Mouse (Mus musculus) ovary, adult 18-20 months (tissue): ENCODE results near the gene Fstl5.
"Not testable (repeated sequence)": the region's sequence is repeated elsewhere in the genome, so short reads cannot be mapped to it uniquely, and the experiment has no call there.

ENCODE experiments used
- DNase-seq: peaks from one replicate; pipeline ENCODE4 v3.0.0; 2022; ENCODE audit warnings: low spot score, mixed read lengths

Gene Fstl5

GRCm38 (mm10) chr3:76074060-76074707 is at the start of gene Fstl5:
TSS of gene Fstl5 (plus strand) at chr3:76074270.
- peak; percentile 24 for DNase-seq

GRCm38 (mm10) chr3:76025523-76025922 is 48.5 kb upstream of the Fstl5 start:
- no peak for DNase-seq

GRCm38 (mm10) chr3:76051124-76051523 is 22.9 kb upstream of the Fstl5 start:
- no peak for DNase-seq

GRCm38 (mm10) chr3:76061996-76062395 is 12.1 kb upstream of the Fstl5 start:
- no peak for DNase-seq

GRCm38 (mm10) chr3:76067920-76068319 is 6.2 kb upstream of the Fstl5 start:
- no peak for DNase-seq

GRCm38 (mm10) chr3:76072826-76073225 is 1.2 kb upstream of the Fstl5 start:
- no peak for DNase-seq

- DNase-seq, result no peak
These were observed 66.4 kb downstream of the Fstl5 start for GRCm38 (mm10) chr3:76140445-76140844.

- no peak for DNase-seq
These were observed 73.8 kb downstream of the Fstl5 start for GRCm38 (mm10) chr3:76147846-76148245.

- DNase-seq, result no peak
These were observed 164.8 kb downstream of the Fstl5 start for GRCm38 (mm10) chr3:76238834-76239233.

- DNase-seq, result no peak
These were observed 177.3 kb downstream of the Fstl5 start for GRCm38 (mm10) chr3:76251385-76251784.

GRCm38 (mm10) chr3:76292993-76293392 is 218.9 kb downstream of the Fstl5 start:
- DNase-seq, result no peak

GRCm38 (mm10) chr3:76294394-76294793 is 220.3 kb downstream of the Fstl5 start:
- no peak for DNase-seq

- DNase-seq, result no peak
These were observed 227.1 kb downstream of the Fstl5 start for GRCm38 (mm10) chr3:76301026-76301773.

GRCm38 (mm10) chr3:76316991-76317390 is 242.9 kb downstream of the Fstl5 start:
- DNase-seq, result no peak

GRCm38 (mm10) chr3:76319531-76319930 is 245.5 kb downstream of the Fstl5 start:
- no peak for DNase-seq

- DNase-seq, result no peak
These were observed 248.4 kb downstream of the Fstl5 start for GRCm38 (mm10) chr3:76322431-76322830.

GRCm38 (mm10) chr3:76336922-76337321 is 262.9 kb downstream of the Fstl5 start:
- DNase-seq, result no peak

- DNase-seq, result no peak
These were observed 292.9 kb downstream of the Fstl5 start for GRCm38 (mm10) chr3:76367000-76367399.

- no peak for DNase-seq
These were observed 295.8 kb downstream of the Fstl5 start for GRCm38 (mm10) chr3:76369910-76370309.

GRCm38 (mm10) chr3:76428775-76429372 is 354.8 kb downstream of the Fstl5 start:
- no peak for DNase-seq

GRCm38 (mm10) chr3:76467229-76467874 is 393.3 kb downstream of the Fstl5 start:
- DNase-seq, result no peak

GRCm38 (mm10) chr3:76468147-76468546 is 394.1 kb downstream of the Fstl5 start:
- DNase-seq, result no peak

- DNase-seq, result not testable (repeated sequence)
These were observed 433.8 kb downstream of the Fstl5 start for GRCm38 (mm10) chr3:76507891-76508290.
